Mouse (Mus musculus) forebrain, embryonic 16.5 days (tissue): ENCODE data around the gene Tsks. TPM values are rescaled to one million over a fixed set of nuclear protein-coding genes. Genes with fewer than 3 reads are reported as not detected.

Experiments used
- ATAC-seq: fragments of 200-750 bp; cut with Nextera tagmentation; 2 replicates; pipeline ENCODE4 v1.8.0; 2017; ENCODE audit warnings: mild to moderate bottlenecking, moderate library complexity
- H3K27ac ChIP-seq: fragments of 300-500 bp; sonication (generic); 2 replicates; pipeline ENCODE4 v1.5.1; 2014; ENCODE audit warnings: low read length, control low read depth
- H3K27me3 ChIP-seq: fragments of 300-500 bp; sonication (generic); replicated peaks from 2 replicates; pipeline ENCODE4 v1.6.1; 2014; ENCODE audit warnings: low read length; ENCODE audit not compliant: control insufficient read depth, insufficient read depth
- H3K36me3 ChIP-seq: fragments of 300-500 bp; sonication (generic); 2 replicates; pipeline ENCODE4 v1.6.1; 2014; ENCODE audit not compliant: control insufficient read depth, insufficient read depth
- H3K4me1 ChIP-seq: fragments of 300-500 bp; sonication (generic); replicated peaks from 2 replicates; pipeline ENCODE4 v1.6.1; 2014; ENCODE audit warnings: low read length; ENCODE audit not compliant: control insufficient read depth, insufficient read depth
- H3K4me2 ChIP-seq: fragments of 300-500 bp; sonication (generic); 2 replicates; pipeline ENCODE4 v1.6.1; 2014; ENCODE audit warnings: mild to moderate bottlenecking, low read length, control low read depth
- H3K4me3 ChIP-seq: fragments of 300-500 bp; sonication (generic); replicated peaks from 2 replicates; pipeline ENCODE4 v1.5.1; 2014; ENCODE audit warnings: mild to moderate bottlenecking, low read length, control low read depth
- H3K9ac ChIP-seq: fragments of 300-500 bp; sonication (generic); replicated peaks from 2 replicates; pipeline ENCODE4 v1.6.1; 2014; ENCODE audit warnings: low read depth, low read length, control low read depth
- H3K9me3 ChIP-seq: fragments of 300-500 bp; sonication (generic); 2 replicates; pipeline ENCODE4 v1.6.1; 2016; ENCODE audit warnings: low read length; ENCODE audit not compliant: control insufficient read depth
- WGBS: fragments of 180-500 bp; shearing (Covaris S2); extraction: QIAGEN DNeasy Blood & Tissue Kit; methylation state at CpG from one replicate; pipeline ENCODE4 v1.1.7; 2014; 5-methylcytosine and 5-hydroxymethylcytosine counted together
- polyA plus RNA-seq: library from polyadenylated mRNA; unstranded; fragments of >200 nt; fragmentation: Nextera tagmentation; extraction: Ambion mirVana; gene quantifications from 2 replicates; pipeline ENCODE4 v1.2.1, GENCODE M21; 2015

Tsks gene
- polyA plus RNA-seq, 1 experiment from 2014 or later = 0.15 TPM

DNA sequence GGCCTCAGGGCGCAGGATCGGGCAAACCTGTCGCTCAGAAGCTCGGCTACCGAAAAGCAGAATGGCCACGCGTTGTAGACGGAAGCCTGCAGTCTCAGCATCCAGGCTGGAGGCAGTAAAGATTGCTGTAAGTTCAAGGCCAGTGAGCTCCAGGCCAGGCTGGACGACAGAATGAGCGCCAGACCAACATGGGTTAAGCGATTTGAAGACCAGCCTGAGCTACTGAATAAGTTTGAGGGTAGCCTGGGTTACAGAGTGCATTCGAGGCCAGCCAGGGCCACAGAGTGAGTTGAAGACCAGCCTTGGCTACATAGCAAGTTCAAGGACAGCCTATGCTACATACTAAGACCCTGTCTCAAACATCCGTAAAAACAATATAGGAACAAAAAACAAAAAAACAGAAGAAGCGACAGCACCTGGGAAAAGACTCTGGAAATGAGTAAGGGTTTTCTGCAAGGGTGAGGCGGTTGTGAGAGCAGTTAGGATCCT, 55.0 kb downstream of the Tsks start:
- Histone ChIP-seq H3K4me3 (peak overlapping the region; percentile 59), H3K9me3 (no peaks in the 10 kb centered on the region), H3K4me1 (peaks cover 22% of the 10 kb centered on the region), H3K4me2 (peak overlapping the region; percentile 77), H3K27ac (peak overlapping the region; percentile 74), H3K9ac (peak overlapping the region; percentile 68), H3K27me3 (no peaks in the 10 kb centered on the region), H3K36me3 (peaks cover 23% of the 10 kb centered on the region)
- WGBS = 3% methylated on average over 15 of the region's 15 CpGs
- no peak for ATAC-seq

- Histone ChIP-seq H3K36me3 (peaks cover 26% of the 10 kb centered on the region), H3K27ac (peak within 1 kb of the TSS; percentile 74), H3K27me3 (no peaks in the 10 kb centered on the region), H3K4me2 (peak within 1 kb of the TSS; percentile 77), H3K4me3 (peak within 1 kb of the TSS; percentile 59), H3K9ac (peak within 1 kb of the TSS; percentile 68), H3K4me1 (peaks cover 22% of the 10 kb centered on the region), H3K9me3 (no peaks in the 10 kb centered on the region)
- 2% methylated on average over 18 of the region's 18 CpGs for WGBS
- no peak for ATAC-seq
Observed at GRCm38 (mm10) chr7:44998501-44998955, 55.5 kb downstream of the Tsks start, which contains the start of gene Bcl2l12. Gene Bcl2l12, minus strand, starts transcription at chr7:44998712.

DNA sequence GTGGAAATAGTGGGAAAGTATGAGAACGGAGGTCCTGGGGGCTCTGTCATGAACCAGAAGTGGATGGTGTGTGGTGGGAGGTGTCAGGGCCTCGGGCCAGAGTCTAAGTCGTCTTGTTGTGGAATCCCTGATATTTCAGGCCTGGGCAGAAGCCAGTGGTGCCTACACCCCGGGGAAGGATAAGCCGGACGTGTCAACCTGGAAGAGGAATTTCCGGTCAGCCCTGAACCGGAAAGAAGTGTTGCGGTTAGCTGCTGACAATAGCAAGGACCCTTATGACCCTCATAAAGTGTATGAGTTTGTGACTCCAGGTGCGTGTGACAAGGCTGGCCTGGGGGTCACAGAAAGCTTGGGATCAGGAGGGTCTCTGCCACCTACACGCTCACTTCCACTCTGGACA, 56.7 kb downstream of the Tsks start:
- H3K4me2 ChIP-seq = no peak overlapping the region
- H3K9me3 ChIP-seq = no peaks in the 10 kb centered on the region
- H3K9ac ChIP-seq = no peak overlapping the region
- no peak overlapping the region for H3K4me3 ChIP-seq
- WGBS = 88% methylated on average over 11 of the region's 11 CpGs
- no peaks in the 10 kb centered on the region for H3K27me3 ChIP-seq
- H3K27ac ChIP-seq = no peak overlapping the region
- peaks cover 22% of the 10 kb centered on the region for H3K4me1 ChIP-seq
- H3K36me3 ChIP-seq = peaks cover 33% of the 10 kb centered on the region
- ATAC-seq = no peak

- no peak overlapping the region for H3K9ac ChIP-seq
- H3K4me3 ChIP-seq = no peak overlapping the region
- no peak overlapping the region for H3K4me2 ChIP-seq
- no peak overlapping the region for H3K27ac ChIP-seq
- H3K27me3 ChIP-seq = no peaks in the 10 kb centered on the region
- H3K36me3 ChIP-seq = peaks cover 40% of the 10 kb centered on the region
- WGBS = 84% methylated on average over 21 of the region's 21 CpGs
- no peak for ATAC-seq
- H3K9me3 ChIP-seq = no peaks in the 10 kb centered on the region
- peaks cover 22% of the 10 kb centered on the region for H3K4me1 ChIP-seq
Observed at GRCm38 (mm10) chr7:45000539-45001114, 57.6 kb downstream of the Tsks start.

DNA sequence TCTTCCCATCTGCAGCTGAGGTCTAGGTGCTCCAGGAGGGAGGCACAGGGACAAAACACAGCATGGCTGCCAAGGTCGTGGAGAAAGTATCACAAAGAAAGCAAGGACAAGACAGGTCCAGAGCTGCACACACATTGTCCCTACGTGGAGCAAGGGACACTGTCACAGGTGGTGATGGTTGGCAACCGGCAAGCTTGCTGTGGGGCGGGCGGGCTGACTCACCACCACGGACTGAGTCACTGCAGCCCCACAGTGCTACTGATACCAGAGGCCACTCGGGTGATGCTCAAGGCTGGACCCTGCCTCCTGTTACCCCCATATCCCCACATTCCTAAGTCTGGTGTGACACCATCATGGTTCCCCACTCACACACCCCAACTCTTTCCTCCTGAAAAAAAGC, 59.4 kb downstream of the Tsks start:
- Histone ChIP-seq H3K9me3 (no peaks in the 10 kb centered on the region), H3K27me3 (no peaks in the 10 kb centered on the region), H3K36me3 (peaks cover 54% of the 10 kb centered on the region), H3K4me3 (no peak overlapping the region), H3K4me2 (no peak overlapping the region), H3K9ac (no peak overlapping the region), H3K27ac (no peak overlapping the region), H3K4me1 (peaks cover 19% of the 10 kb centered on the region)
- WGBS = 92% methylated on average over 7 of the region's 7 CpGs
- ATAC-seq = no peak

DNA sequence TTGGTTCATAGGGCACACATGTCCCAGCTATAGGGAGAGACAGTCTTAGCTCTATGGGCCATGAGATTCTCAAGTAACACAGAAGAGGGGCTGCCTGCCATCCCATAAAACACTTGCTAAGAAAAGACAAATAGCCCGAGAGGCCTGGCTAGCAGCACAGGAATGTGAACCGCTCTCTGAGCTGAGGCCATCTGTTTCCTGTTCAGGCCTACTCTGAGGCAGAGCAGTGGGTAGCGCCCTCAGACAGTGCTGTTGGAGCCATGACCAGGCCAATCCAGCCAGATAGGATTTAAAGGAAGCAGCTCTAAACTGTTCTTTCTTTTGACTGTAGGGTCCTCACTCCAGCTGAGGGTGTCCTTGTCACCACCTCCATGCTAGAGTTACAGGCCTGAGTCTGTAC, 61.5 kb downstream of the Tsks start:
- no peak overlapping the region for H3K27ac ChIP-seq
- ATAC-seq = no peak

GRCm38 (mm10) chr7:45005321-45005992, 62.5 kb downstream of the Tsks start:
- ATAC-seq = no peak
- 89% methylated on average over 6 of the region's 6 CpGs for WGBS
- no peak overlapping the region for H3K4me3 ChIP-seq
- H3K36me3 ChIP-seq = peaks cover 60% of the 10 kb centered on the region
- H3K27ac ChIP-seq = no peak overlapping the region
- H3K4me2 ChIP-seq = no peak overlapping the region
- no peaks in the 10 kb centered on the region for H3K9me3 ChIP-seq
- no peaks in the 10 kb centered on the region for H3K27me3 ChIP-seq
- H3K4me1 ChIP-seq = no peaks in the 10 kb centered on the region
- H3K9ac ChIP-seq = 0 out of 2 replicates have a peak overlapping the region, but pooled peaks have one; percentile 17

More for the DNA sequence above, 61.5 kb downstream of the Tsks start:
- H3K27me3 ChIP-seq = no peaks in the 10 kb centered on the region
- no peak overlapping the region for H3K4me2 ChIP-seq
- H3K9me3 ChIP-seq = no peaks in the 10 kb centered on the region
- H3K9ac ChIP-seq = no peak overlapping the region
- peaks cover 1% of the 10 kb centered on the region; the same call in 1 of the 2 replicates for H3K4me1 ChIP-seq
- WGBS = 86% methylated on average over 3 of the region's 3 CpGs
- H3K4me3 ChIP-seq = no peak overlapping the region
- peaks cover 63% of the 10 kb centered on the region for H3K36me3 ChIP-seq

- Histone ChIP-seq H3K27ac (no peak overlapping the region), H3K9me3 (no peaks in the 10 kb centered on the region), H3K4me1 (no peaks in the 10 kb centered on the region), H3K27me3 (no peaks in the 10 kb centered on the region), H3K4me3 (no peak overlapping the region), H3K36me3 (peaks cover 56% of the 10 kb centered on the region), H3K9ac (no peak overlapping the region), H3K4me2 (no peak overlapping the region)
- 93% methylated on average over 11 of the region's 12 CpGs for WGBS
- ATAC-seq = no peak
Observed at GRCm38 (mm10) chr7:45006503-45006902, 63.5 kb downstream of the Tsks start.

- Histone ChIP-seq H3K27me3 (no peaks in the 10 kb centered on the region), H3K36me3 (peaks cover 56% of the 10 kb centered on the region), H3K27ac (no peak overlapping the region), H3K9me3 (no peaks in the 10 kb centered on the region), H3K9ac (no peak overlapping the region), H3K4me1 (no peaks in the 10 kb centered on the region), H3K4me2 (no peak overlapping the region), H3K4me3 (no peak overlapping the region)
- 95% methylated on average over 29 of the region's 29 CpGs for WGBS
- ATAC-seq = no peak
Observed at GRCm38 (mm10) chr7:45007141-45007540, 64.1 kb downstream of the Tsks start.
